8 mouse cellular contexts compared by ENCODE assay signal in genomic region chr6:119479343-119479875, GRCm38 (mm10). TPM values are rescaled to one million over a fixed set of nuclear protein-coding genes. Genes with fewer than 3 reads are reported as not detected.
DNase-seq lines count a peak whose midpoint lies in the region; ATAC-seq lines count a peak whose summit lies in the region.

Fbxl14 (plus strand) TSS chr6:119479668.

- peak; percentile 67 for ATAC-seq in frontal cortex, adult (ENCODE audit: low TSS enrichment)
- peak; percentile 55 for ATAC-seq in activated CD4-positive, CD25-positive, alpha-beta regulatory T cell, adult 4 months
- ATAC-seq in forebrain, embryonic 14.5 days: peak; percentile 86
- peak; percentile 20 for ATAC-seq in megakaryocyte progenitor cell, adult 5-6 weeks (replicated peaks; ENCODE audit: poor library complexity)

- H3K36me3 ChIP-seq in forebrain, embryonic 14.5 days (ENCODE audit: control insufficient read depth, insufficient read depth, low read length): peaks cover 21% of the 10 kb centered on the region
- H3K36me3 ChIP-seq in hindbrain, embryonic 10.5 days: peaks cover 30% of the 10 kb centered on the region

- peak within 1 kb of the TSS; percentile 99 for H3K27ac ChIP-seq in forebrain, embryonic 14.5 days (ENCODE audit: low read depth, low read length)
- peak within 1 kb of the TSS; percentile 100 for H3K27ac ChIP-seq in hindbrain, embryonic 10.5 days

- peak within 1 kb of the TSS; percentile 100 for H3K4me2 ChIP-seq in forebrain, embryonic 14.5 days (ENCODE audit: low read length)

- H3K4me1 ChIP-seq in forebrain, embryonic 14.5 days (ENCODE audit: control insufficient read depth, insufficient read depth, low read length): peaks cover 24% of the 10 kb centered on the region
- peaks cover 53% of the 10 kb centered on the region for H3K4me1 ChIP-seq in hindbrain, embryonic 10.5 days (replicated peaks)

- no peaks in the 10 kb centered on the region for H3K27me3 ChIP-seq in forebrain, embryonic 14.5 days (replicated peaks; ENCODE audit: control insufficient read depth, insufficient read depth, low read length)
- no peaks in the 10 kb centered on the region for H3K27me3 ChIP-seq in hindbrain, embryonic 10.5 days (ENCODE audit: insufficient read depth, poor library complexity, severe bottlenecking)

- H3K4me3 ChIP-seq in forebrain, embryonic 14.5 days (ENCODE audit: low read depth, low read length): peak within 1 kb of the TSS; percentile 95
- peak within 1 kb of the TSS; percentile 86 for H3K4me3 ChIP-seq in hindbrain, embryonic 10.5 days

- peak within 1 kb of the TSS; percentile 92 for H3K9ac ChIP-seq in forebrain, embryonic 14.5 days (ENCODE audit: low read length)

- no peak for DNase-seq in frontal cortex, postnatal 10 days (ENCODE audit: low spot score in 2 of 2)
- peak; percentile 83 for DNase-seq in forebrain, embryonic 14.5 days (ENCODE audit: low spot score)
- no peak for DNase-seq in hindbrain, embryonic 10.5 days (ENCODE audit: low spot score)
- peak in 1 of 2 experiments; percentile 31 for DNase-seq in left cerebral cortex, adult 8-10 months (ENCODE audit: low spot score in 2 of 2)
- no peak for DNase-seq in right cerebral cortex, adult 2 months (ENCODE audit: low spot score in 2 of 2)

- no peaks in the 10 kb centered on the region for H3K9me3 ChIP-seq in forebrain, embryonic 14.5 days (replicated peaks; ENCODE audit: control insufficient read depth, low read length)
- H3K9me3 ChIP-seq in hindbrain, embryonic 10.5 days: no peaks in the 10 kb centered on the region

- under 1% methylated on average over 46 of the region's 101 CpGs for WGBS in forebrain, embryonic 14.5 days
- 5% methylated on average over 101 of the region's 101 CpGs for WGBS in hindbrain, embryonic 10.5 days

RNA-seq across cellular contexts. Expression of gene Fbxl14, which starts in this region (rescaled TPM):
- 10 to 100 TPM; 13.2 to 15.8 TPM for polyA plus RNA-seq in activated CD4-positive, CD25-positive, alpha-beta regulatory T cell, adult 4 months (2017; shearing (Covaris generic))
- 6.8 and 7.6 TPM in 2 replicates for polyA plus RNA-seq in forebrain, embryonic 14.5 days (2014; fragmentation: Nextera tagmentation; extraction: Ambion mirVana)
- polyA plus RNA-seq in hindbrain, embryonic 10.5 days (2016; fragmentation: Nextera tagmentation; extraction: Ambion mirVana): 3.1 and 3.4 TPM in 2 replicates
- total RNA-seq in left cerebral cortex, adult 8-10 months (2022): 10 to 100 TPM; 31.1 to 35.0 (median 32.7) TPM
- total RNA-seq in megakaryocyte progenitor cell, adult 5-6 weeks (2015): 45.5 and 47.0 TPM in 2 replicates
- 43.8 and 47.6 TPM in 2 replicates for total RNA-seq in megakaryocyte progenitor cell, adult 5-6 weeks (2017)

Comparison
In these comparisons a context has a peak if more than half of its experiments do, and no peak if none do; other contexts are left out.
1. ATAC-seq: peak in every context shown above with its lines; median percentile 86 in forebrain, embryonic 14.5 days; 67 in frontal cortex, adult; 55 in activated CD4-positive, CD25-positive, alpha-beta regulatory T cell, adult 4 months; 20 in megakaryocyte progenitor cell, adult 5-6 weeks.